ENCODE assay signal across 20 mouse cellular contexts in genomic region chr7:92123276-92123675, GRCm38 (mm10).
"Had no signal": no experiment of that assay in that cellular context is flagged by ENCODE, and none has a peak within 500 bp of the region (broad histone marks: within the 10 kb centered on the region; RNA-seq: fewer than 3 reads in every experiment).

No protein-coding gene starts in this region.

- H3K27ac ChIP-seq: lung, embryonic 15.5 days; midbrain, embryonic 13.5 days; midbrain, embryonic 15.5 days; neural tube, embryonic 13.5 days; neural tube, embryonic 15.5 days had no signal

- ATAC-seq: liver, postnatal 0 days; lung, postnatal 0 days; midbrain, embryonic 13.5 days; midbrain, embryonic 15.5 days had no signal

- H3K4me1 ChIP-seq: lung, embryonic 15.5 days; megakaryocyte, embryonic 14.5 days; midbrain, embryonic 13.5 days; midbrain, embryonic 15.5 days; neural tube, embryonic 13.5 days had no signal

- H3K9ac ChIP-seq: liver, postnatal 0 days; lung, embryonic 15.5 days; midbrain, embryonic 13.5 days; midbrain, embryonic 15.5 days; neural tube, embryonic 13.5 days; neural tube, embryonic 15.5 days had no signal

- DNase-seq: liver, postnatal 0 days; lung, adult 2 months; lung, postnatal 14 days; lung, postnatal 36 days; retina, postnatal 1 day; right cerebral cortex, adult 18-20 months; right cerebral cortex, postnatal 25 days; right cerebral cortex, postnatal 4 days; spleen, adult 18-20 months; thymus, adult 18-20 months; thymus, postnatal 14 days; thymus, postnatal 36 days had no signal

- H3K4me2 ChIP-seq: lung, embryonic 15.5 days; midbrain, embryonic 11.5 days; midbrain, embryonic 13.5 days; midbrain, embryonic 15.5 days; neural tube, embryonic 13.5 days; neural tube, embryonic 15.5 days had no signal

- H3K27me3 ChIP-seq: lung, embryonic 15.5 days; megakaryocyte, embryonic 14.5 days; midbrain, embryonic 13.5 days; midbrain, embryonic 15.5 days; neural tube, embryonic 13.5 days; neural tube, embryonic 15.5 days had no signal

- H3K4me3 ChIP-seq: lung, embryonic 15.5 days; megakaryocyte, embryonic 14.5 days; midbrain, embryonic 13.5 days; midbrain, embryonic 15.5 days; neural tube, embryonic 13.5 days; neural tube, embryonic 15.5 days had no signal

- H3K36me3 ChIP-seq: lung, embryonic 15.5 days; midbrain, embryonic 13.5 days; midbrain, embryonic 15.5 days; neural tube, embryonic 13.5 days; neural tube, embryonic 15.5 days had no signal

- H3K9me3 ChIP-seq: lung, embryonic 15.5 days; megakaryocyte, embryonic 14.5 days; midbrain, embryonic 13.5 days; midbrain, embryonic 15.5 days; neural tube, embryonic 13.5 days; neural tube, embryonic 15.5 days had no signal
